Mouse (Mus musculus) c-Kit-negative CD71-positive TER-119-positive erythroid progenitor cells, embryonic 14.5 days (primary cell): ENCODE results near the gene Ntm.

Experiments used
- DNase-seq: peaks from one replicate; pipeline ENCODE4 v3.0.0-alpha.2; 2013; ENCODE audit warnings: low read depth, low spot score

The Ntm gene

DNA sequence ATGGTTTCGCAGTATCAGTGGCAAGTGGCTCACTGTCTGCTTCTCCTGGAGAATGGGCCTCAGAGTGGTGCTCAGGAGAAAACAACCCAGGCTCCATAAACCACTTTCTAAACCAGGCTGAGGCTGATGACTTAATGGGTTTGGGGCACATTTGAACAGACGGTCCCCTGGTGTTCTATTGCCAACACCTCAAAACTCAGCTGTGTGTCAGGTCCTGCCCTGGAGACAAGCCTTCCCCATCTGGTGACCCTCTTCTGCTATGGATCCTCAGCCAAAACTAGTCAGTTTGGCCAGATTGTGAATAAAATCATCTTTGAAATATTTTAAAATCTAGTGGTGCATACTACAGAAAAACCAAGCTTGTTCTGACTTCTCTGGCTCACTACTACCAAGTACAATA, 907.3 kb downstream of the Ntm start:
- no peak for DNase-seq

DNA sequence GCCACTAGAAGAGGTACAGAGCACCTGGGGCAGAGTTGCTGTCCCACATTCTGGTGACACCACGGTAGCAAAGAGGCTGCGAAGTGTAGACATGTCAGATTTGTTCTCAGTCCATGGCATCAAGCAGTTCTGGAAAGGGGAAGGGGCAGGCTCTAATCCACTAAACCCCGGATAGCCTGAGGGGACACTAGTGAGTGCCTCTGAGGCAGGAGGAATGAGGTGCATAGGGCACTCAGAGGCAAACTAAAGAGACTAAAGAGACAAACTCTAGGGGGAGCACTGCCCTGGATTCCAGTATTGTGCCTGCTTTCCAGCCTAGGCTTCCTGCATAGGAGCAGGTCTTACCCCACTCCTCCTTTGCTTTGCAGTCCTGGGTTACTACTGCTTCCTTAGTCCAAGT, 926.5 kb downstream of the Ntm start:
- DNase-seq: no peak

DNA sequence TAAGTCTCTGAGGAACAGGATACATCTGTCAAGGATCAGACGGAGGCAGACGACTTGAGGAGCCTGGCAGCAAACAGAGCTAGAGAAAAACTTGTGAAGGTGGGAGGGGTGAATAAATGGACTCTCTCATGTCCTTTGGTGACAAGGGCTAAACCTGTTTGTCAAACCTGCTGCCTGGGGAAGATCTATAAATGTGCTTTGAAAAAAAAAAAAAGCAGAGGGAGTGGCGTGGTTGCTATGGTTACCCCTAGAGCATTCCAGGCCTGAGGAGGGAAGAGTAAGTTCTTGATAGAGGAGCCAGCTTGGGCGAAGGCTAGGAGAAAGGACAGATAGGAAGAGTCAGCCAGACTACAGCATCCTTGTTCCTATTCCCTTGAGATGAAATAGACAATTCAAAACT, 926.9 kb downstream of the Ntm start:
- no peak for DNase-seq

DNA sequence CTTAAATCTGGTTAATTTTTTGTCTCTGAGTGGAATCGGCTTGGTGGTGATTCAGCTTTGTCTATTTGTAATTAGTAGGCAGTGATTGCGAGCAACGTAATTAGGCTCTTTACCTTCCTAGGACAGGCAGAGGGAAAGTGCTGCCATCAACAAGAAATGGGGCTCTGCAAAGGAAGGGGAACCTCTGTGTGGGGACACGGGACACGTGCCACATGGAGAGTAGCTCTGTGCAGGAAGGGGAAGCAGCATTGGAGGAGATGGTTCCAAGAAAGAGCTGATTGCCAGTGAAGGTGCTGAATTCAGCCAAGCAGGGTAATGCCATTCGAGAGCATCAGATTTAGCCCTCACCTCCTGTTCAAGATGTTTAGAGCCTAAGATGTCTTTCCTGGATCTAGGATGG, 936.5 kb downstream of the Ntm start:
- no peak for DNase-seq

GRCm38 (mm10) chr9:29025603-29026002, 937.3 kb downstream of the Ntm start:
- DNase-seq: no peak

GRCm38 (mm10) chr9:29025104-29025503, 937.8 kb downstream of the Ntm start:
- DNase-seq: no peak

- no peak for DNase-seq
Measured at GRCm38 (mm10) chr9:29016879-29017278, 946.1 kb downstream of the Ntm start.

DNA sequence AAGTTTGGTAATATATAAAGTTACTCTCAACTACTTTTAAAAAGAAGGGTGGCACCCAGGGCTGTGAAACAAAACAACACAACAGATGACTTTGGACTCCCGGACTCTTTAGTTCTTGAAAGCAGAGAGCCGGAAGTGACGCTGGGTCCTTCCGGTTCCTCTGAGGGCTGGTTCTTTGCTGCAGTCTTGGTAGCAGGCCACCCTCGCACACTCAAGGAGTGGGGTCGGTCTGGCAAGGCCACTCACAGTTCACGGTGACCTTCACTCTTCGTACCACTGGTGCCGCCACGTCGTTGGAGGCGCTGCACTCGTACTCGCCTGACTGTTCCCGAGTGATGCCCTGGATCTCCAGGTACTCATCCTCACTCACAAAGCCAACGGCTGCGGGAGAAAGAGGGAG, 949.1 kb downstream of the Ntm start:
- no peak for DNase-seq

DNA sequence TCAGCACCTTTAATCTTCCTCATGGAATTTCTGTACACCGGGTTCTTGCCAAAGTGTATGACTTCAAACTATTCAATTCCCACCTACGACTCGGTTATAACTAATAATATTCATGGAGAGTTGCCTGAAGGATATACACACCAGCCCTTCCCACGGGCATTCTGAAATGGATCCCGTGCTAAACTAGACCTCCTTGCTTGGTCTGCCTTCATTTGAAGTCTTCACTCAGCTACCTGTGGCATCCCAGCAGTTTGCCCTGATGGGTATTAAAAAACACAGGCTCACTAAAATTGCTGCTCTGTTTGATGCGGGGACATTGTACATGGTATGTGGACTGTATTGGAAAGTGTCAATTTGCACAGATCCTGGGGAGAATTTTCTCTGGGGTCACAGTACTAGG, 950.4 kb downstream of the Ntm start:
- DNase-seq: no peak

- DNase-seq: no peak
Measured at GRCm38 (mm10) chr9:29011476-29011875, 951.5 kb downstream of the Ntm start.

DNA sequence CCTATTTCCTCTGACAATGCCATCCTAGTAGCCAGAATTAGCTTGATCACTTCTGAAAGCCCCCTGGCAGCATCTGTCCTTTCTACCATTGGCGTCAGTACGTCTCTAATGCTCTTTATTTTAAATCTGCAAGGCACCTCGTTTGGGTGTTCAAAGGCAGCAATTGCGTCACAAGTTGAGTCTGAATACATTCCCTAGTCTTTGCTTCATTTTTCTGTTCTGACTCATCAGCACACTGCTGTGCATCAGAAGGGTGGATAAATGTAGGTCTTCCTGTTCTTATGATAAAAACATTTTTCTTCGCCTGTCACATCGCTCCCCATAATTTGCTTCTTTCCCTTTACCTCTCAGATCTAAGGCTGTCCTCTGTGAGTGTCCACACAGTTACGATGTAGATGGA, 958.4 kb downstream of the Ntm start:
- DNase-seq: no peak

- DNase-seq: no peak
Measured at GRCm38 (mm10) chr9:28999951-29000351, 963.0 kb downstream of the Ntm start.

GRCm38 (mm10) chr9:28977275-28977674, 985.7 kb downstream of the Ntm start:
- DNase-seq: no peak

- no peak for DNase-seq
Measured at GRCm38 (mm10) chr9:28969455-28969854, 993.5 kb downstream of the Ntm start.
